Mouse (Mus musculus) left cerebral cortex, adult 18-20 months (tissue): ENCODE measurements around the gene Tmem106b. TPM values are rescaled to one million over a fixed set of nuclear protein-coding genes. Genes with fewer than 3 reads are reported as not detected.
A peak's percentile ranks its signal among the peaks of the same experiment; 100 is the strongest.

ENCODE experiments used
- DNase-seq, 2 experiments: peaks; one replicate each; pipeline ENCODE4 v3.0.0; 2021 to 2022; ENCODE audit warnings: low spot score in 2 of 2, mixed read lengths in 1 of 2
- long read RNA-seq, 2 experiments: library from polyadenylated mRNA; stranded (forward); transcript quantifications; one replicate each; pipeline ENCODE4 v2.0.0; 2021
- total RNA-seq, 2 experiments: library from RNA; stranded (reverse); gene quantifications; 2 replicates each; pipeline ENCODE4 v1.2.3; 2021

Gene Tmem106b
- 100 to 1,000 TPM; 155 TPM for total RNA-seq
- long read RNA-seq, experiment 1, full-length matches to known transcripts, result 37 of 56 reads
- long read RNA-seq, experiment 1, partial matches to known transcripts, result 3 of 56 reads
- long read RNA-seq, experiment 1, other reads (novel, unspliced or antisense), result 16 of 56 reads
- long read RNA-seq, experiment 2, full-length matches to known transcripts, result 21 of 35 reads
- long read RNA-seq, experiment 2, partial matches to known transcripts, result 1 of 35 reads
- long read RNA-seq, experiment 2, other reads (novel, unspliced or antisense), result 13 of 35 reads

DNA sequence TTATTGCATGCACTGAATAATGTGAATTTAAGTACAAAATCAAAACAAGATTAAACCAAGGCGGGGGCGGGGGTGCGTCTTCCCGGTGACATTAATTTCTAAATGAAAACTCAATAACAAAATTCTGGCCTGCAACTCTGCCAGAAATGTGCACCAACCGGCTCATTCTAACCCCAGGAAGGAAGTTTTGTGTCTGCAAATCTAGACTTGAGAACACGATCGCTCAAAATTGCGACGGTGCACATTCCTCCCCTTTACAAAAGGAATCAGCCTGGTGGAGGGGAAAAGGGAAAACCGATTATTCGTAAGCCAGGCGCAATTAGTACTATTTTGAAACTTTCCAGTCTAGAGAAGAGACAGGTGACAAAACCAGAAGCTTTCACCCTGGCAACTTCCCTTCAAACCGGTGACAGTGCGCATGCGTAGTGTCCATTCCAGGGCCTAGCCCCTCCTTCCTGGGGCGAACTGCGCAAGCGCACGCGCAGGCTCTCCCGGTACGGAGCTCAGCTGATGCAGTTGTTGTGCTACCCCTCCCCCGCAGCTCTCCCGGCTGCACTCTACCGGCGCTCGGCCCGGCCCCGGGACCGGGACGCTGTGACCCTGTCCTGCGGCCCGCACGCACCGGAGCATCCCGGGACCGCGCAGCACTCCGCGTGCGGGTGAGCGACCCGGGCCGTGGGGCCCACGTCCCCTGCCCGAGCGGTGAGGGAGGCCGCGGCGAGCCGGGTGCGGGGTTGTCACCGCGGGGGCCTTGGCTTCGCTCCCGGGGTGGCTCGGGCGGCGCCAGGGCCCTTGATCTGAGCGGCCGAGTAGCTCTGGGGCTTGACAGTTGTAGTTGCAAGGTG, at the start of gene Tmem106b:
TSS of gene Tmem106b (plus strand) at position 458 of the 845 bp plus-strand sequence.
- peak; percentile 96 for DNase-seq

DNA sequence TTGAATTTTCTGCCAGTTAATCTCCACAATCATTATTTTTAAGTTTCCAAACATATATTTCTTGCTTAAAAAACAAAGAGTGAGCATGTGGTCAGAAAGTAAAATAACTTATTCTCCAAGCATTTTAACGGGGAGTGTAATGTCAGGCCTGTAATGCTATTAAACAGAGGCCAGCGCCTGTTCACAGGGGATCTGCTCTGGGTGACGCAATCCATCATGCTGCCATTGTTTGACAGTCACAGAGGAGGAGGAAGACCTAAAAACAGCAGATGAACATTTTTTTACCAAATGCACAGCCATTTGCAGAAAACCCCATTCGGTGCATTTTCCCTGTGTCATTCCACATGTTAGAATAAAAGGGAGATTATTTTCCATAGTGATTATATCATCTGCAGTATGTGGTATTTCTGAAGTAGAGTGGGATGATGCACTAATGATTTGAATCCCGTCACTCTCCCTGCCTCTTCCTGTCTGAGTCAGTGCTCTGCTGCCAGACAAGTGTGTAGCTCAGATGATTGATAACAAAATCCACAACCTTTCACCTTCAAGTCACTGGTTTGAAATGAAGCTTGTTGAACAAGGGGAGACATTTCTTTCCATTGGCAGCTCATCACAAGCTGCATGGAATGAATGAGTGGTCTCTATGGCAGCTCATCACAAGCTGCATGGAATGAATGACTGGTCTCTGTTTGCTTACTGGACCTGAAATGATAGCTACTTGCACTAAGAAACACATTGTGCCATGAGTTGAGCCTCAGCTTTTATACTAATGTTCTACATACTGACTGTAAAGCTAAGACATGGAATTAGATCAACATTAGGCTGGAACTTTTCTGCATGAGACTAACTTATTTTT, 48.1 kb upstream of the Tmem106b start:
- no peak for DNase-seq

DNA sequence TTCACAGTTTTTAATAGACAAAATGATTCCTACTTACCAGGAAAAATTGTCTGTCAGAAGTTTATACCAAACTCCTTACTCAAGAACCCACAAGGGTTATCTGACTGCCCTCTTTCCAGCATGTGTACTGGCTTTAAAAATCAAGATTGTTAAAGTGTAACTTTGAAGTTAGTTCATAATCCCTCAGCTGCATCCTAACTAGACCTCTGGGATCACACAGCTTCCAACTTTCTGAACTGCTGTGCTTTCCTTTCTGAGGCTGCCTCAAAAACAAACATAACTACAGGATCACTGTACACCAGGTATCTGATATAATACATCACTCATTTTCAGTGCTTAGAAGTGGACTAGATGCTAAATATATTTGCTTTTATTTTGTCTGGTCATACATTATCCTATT, 39.0 kb upstream of the Tmem106b start:
- no peak for DNase-seq

DNA sequence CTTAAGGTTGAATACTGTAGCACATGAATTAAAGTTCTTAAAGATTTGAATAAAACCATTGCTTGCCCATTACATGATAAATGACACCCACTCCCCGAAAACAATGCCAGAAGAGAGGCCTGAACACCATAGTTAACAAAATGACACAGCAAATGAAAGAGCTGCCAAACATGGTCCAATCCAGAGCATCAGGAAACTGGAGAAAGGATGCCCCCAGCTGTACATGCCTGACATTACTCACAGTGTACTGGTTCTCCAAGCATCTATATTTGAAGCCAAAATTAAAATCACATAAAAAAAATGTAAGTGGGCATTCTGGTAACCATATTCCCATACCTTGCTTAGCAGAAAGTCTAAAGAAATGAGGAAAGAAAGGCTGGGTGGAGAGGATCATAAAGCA, 38.6 kb upstream of the Tmem106b start:
- peak; percentile 3 to 4 for DNase-seq

DNA sequence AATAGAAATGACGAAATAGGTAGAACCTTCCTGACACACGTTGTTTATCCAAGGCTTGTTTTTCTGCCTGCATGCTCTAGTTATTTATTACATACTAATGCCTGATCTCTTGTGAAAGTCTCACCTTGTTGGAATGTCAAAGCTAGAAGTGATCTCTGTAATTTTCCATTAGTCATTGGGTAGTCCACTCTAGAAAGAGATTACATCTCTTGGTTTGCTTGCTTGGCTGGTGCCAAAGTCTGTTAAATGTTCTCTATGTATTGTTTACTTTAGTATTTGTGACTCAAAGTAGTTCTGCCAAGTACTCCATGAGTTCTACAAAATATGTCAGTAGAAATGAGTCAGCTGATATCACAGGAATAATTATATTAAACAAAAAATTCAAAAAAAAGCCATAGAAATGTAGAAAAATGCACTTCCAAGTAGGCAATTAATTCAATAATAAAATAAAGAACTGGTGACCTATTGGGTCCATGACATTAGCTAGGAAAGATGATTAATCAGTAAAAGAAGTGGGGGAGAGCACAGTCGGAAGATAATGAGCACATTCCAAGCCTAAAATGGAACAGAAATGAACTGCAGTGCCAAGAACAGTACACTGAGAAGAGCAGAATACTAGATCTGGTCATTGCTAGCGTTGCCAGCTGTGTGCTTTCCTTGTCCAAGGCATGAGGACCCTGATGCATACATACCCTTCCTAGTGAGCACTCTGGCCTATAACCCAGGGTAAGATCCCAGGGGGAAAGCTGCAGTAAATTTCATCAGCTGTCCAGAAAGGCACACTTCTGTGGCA, 17.0 kb upstream of the Tmem106b start:
- no peak for DNase-seq

DNA sequence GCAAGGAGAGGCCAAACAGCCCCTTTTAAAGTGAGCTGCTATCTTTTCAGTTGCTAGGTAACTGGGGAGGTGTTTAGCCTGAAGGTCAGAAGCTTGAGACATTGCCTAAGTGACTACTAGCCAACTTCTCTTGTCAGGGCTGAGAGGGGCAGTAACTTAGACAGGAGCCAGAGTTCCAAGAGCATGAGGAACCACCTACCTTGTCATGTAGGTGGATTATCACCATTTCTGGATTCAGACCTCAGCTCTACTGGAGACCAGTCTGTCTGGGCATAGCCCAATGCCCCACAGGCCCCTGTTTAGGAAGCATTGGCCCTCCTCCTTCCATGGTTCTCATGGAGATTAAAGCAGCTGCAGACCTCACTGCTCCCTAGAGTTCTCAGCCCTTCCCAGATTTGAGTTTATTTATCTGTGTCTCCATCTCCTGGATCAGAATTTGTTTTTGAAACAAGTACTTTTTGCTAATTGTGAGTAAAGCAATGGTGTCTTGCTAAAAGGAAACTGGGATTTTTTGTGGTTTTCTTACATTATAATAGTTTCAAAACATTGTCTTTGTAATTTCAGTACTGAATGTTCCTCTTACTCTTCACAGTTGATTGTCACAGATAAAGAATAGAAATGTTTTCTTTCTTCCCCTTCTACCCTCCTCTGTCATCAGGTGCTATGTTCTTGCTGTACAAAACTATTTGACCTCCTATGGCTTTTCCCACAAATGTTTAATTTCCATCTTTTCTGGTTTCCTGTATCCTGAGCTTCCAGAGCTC, 8.1 kb upstream of the Tmem106b start:
- no peak for DNase-seq

DNA sequence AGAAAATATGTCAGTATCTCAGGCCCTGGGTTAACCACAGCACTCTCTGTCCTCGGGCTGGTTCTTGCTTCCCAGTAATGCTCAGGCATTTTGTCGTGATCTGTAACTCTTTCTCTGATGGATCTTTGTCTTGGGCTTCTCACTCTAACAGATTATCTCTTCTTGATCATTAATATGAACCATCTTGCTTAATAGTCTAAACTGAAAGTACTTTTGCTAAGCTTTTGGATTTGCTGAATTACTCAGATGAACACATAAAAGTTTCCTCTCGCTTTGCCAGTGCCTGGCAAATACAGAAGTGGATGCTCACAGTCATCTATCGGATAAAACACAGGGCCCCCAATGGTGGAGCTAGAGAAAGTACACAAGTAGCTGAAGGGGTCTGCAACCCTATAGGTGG, 7.5 kb upstream of the Tmem106b start:
- no peak for DNase-seq

DNA sequence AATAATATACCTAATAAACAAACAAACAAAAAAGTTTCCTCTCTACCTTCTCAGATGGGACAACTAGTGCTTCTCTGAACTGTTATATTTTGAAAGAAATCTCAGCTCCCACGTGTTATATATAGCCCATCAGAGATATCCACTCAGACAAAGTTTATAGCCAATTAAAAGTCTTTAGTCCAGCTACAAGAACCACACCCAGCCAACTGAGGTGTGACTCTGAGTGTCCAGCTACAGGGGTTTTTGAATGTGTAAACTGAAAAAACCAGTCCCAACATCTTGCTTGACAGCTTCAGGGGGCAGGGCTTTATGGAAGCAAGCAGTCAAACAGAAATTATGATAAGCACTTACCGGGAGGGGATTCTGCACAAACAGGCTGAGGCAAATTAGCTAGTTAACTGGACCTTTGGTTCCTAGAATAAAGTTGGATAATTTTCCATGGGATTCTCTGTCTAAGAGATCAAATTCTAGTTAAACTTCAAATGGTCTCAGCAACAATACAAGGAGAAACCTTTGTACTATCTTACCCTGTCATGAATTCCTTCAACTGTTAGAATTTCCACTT, 6.8 kb upstream of the Tmem106b start:
- no peak for DNase-seq

DNA sequence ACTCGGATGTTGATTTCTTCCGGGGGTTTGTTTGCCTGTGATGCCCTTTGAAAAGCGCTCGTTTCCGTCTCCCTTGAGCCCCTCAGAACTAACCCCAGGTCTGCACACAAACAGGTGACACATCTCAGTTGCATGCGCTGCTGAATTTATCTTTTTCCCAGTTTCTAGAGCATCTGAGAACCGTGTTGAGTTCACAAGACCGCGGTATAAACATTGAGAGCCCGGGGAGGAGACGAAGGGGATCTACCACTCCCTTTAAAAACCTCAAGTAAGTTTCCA, 527 bp downstream of the Tmem106b start:
- no peak for DNase-seq

DNA sequence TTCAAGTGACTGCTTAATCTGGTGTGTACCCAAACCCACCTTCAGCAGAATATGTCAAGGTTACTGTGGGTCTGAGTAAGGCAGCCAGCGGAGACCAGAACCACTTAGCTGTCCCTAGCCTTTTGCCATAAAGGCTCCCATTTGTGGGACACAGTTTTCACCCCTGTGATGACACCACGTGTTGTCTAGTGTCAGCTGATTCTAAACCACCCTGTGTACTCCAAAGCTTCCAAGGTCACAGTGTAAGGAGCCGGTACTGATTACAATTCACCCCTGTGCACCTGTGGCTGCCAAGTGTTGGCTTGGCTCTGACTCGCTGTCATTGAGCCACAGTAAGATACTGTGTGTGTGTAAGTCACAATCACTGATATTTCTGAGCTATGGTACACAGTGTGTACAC, 926 bp downstream of the Tmem106b start:
- no peak for DNase-seq

DNA sequence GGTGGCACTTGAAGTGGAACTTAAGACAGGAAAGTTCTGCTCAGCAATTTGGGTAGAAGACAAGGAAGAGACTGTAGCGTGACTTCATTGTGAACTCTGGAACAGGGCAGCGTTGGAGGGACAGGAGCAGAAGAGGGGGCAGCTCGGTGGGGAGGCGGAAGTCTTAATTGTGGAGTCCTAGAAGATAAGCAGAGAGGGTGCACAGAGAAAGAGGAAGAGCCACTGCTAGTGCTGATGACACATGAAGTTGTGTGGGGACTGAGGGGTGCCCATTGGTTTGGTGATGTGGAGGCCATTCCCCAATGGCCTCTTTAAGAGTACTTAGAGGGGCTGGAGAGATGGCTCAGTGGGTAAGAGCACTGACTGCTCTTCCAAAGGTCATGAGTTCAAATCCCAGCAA, 3.5 kb downstream of the Tmem106b start:
- no peak for DNase-seq

DNA sequence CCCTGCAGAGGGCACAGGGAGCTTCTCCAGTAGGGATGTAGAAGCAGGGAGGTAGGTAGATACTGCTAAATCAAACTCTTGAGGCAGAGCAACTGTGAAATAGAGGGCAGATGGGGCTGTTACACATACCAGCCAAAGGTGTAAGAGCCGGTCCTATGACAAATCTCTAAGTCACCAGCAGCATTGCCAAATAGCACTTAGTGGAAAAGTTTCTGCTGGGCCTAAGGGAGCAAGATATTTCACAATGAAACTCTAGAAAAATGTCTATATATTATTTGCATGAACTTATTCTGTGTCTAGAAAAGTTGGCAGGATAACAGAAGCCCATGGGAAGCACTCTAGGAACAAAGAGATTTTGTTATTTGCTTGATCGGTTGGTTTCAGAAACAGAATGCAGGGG, 4.3 kb downstream of the Tmem106b start:
- DNase-seq, result no peak

DNA sequence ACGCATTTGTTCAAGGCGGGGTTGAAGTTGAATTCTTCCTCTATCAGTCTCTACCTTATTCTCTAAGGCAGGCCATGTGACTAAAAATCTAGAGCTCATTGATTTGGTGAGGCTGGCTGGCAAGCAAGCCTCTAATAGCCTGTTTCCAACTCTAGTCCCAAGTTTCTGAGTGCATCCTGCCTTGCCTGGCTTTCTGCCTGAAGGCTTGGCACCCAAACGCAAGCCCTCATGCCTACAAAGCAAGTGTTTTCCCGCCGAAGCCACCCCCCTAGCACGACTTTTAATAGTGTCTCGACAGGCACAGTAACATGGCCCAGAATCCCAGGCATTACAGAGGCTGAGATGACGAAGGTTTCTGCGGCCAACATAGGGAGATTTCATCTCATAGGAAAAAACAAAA, 13.3 kb downstream of the Tmem106b start:
- DNase-seq, result peak; percentile 15 to 30

DNA sequence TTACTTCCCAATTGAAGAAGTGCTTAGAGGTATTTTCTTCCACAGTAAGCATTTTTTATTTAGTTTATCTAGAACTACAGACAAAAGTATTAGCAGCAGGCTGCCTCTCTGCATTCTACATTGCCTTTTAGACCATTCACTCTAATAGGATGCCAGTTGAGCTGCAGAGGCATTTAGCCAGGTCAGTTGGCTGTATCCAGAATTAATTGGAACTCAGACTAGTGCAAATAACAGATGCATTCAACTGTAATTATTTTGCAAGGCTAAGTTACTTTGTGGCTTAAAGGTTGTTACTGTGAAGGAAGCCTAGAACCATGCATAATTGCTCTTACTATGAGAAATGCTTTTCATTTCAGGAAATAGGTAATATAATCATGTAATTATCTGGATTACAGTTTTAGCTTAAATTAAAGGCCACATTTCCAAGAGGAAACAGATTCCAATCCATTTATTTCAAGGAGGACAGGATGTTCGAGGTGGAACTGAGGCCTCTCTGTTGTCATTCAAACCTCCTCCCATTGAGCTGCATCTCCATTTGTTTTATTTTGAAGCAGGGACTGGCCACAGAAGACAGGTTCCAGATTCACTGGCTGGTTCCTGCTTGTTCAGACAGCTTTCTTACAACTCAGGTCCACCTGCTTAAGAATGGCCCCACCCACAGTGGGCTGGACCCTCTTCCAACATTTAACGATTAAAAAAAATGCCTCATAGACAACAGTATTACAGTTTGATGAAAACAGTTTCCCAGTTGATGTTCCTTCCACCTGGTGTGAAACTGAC, 27.3 kb downstream of the Tmem106b start:
- no peak for DNase-seq

DNA sequence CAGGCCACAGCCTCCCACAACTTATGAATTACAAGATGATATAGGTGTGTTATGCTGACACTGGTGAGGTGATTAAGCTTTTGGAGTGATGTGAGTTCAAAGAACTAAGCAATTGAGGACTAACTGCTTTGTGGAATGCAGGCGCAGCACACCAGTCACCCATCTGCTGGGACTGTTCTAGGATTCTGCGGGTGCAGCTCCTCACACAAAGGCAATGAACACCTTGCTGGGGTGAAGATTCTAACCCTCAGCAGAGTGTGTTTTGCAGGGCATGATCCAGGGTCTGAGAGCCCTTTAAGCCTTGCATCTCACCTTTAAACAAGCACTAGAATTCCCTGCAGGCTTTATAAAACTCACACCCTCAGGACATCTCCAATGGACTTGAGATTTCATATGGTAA, 30.6 kb downstream of the Tmem106b start:
- no peak for DNase-seq

DNA sequence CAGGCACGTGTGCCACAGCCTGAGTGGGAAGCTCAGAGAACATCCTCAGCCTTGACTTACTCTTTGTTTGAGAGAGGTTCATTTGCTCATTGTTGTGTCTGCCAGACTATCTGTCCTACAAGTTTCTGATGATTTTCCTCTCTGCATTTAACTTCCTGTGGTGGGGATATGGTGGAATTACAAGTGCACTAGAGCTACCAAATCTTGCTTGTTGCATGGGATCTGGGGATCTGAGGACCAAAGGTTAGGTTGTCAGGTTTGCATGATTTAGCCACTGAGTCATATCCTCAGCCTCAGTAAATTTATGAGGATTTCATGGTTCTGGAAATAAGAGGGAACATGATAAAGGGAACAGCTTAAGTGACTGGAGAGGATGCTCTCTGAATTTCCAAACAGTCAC, 39.1 kb downstream of the Tmem106b start:
- no peak for DNase-seq

DNA sequence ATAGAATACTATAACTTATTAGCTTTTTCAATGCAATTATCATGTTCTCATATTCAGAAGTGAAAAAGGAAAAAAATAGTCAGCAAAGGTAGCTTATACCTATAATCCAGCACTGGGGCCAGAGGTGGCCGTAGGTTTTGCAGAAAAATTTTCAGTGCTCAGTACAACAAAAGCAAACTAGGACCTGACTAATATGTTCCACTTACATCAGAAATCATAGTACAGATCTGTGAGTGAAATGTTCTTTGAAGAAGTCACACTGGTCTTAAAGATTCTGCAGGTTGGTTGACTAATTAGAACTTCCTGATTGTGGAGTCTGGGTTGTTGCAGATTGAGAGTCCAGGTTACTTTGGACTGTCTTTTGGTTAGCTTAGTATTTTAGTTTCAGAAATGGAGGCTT, 67.7 kb downstream of the Tmem106b start:
- no peak for DNase-seq
